Mouse (Mus musculus) layer of hippocampus, postnatal 10 days (tissue): ENCODE data around the gene Taf1. TPM values are rescaled to one million over a fixed set of nuclear protein-coding genes. Genes with fewer than 3 reads are reported as not detected.

Source experiments
- DNase-seq, 2 experiments: peaks; one replicate each; pipeline ENCODE4 v3.0.0; 2021; ENCODE audit warnings: low spot score in 2 of 2
- total RNA-seq, 2 experiments: library from RNA; stranded (reverse); gene quantifications; 2 replicates each; pipeline ENCODE4 v1.2.3; 2021

Gene Taf1
- total RNA-seq, 2 experiments from 2014 or later = 52.9 to 59.5 TPM

DNA sequence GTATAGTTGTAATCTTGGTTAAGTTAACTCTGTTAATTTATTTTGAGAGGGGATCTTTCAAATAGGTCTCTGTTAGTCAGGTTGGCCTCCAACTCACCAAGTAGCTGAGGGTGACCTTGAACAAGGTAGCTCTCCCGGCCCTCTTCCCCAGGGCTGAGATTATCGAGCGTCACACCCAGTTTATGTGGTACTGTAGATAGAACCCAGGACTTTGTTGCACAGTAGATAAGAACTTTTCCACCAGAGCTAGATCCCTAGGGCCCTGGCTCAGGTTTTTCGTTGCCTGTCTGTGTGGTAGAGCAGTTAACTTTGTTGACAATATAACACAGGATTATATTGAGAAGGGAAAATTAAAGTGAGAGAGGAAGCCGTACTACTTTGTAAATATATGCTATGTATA lies 114.1 kb downstream of the Taf1 start:
- no peak for DNase-seq

Other genes starting within 250 kb of the Taf1 start
- gene Nlgn3, start 233.6 kb upstream of the Taf1 start, total RNA-seq = 100 to 1,000 TPM; 210 to 217 TPM
- gene Gjb1, start 156.4 kb upstream of the Taf1 start, total RNA-seq = under 1 TPM; 0.78 to 0.96 TPM
- 100 to 1,000 TPM; 154 to 171 TPM for gene Zmym3, start 111.9 kb upstream of the Taf1 start, total RNA-seq
- gene Nono, start 103.4 kb upstream of the Taf1 start, total RNA-seq = 100 to 1,000 TPM; 157 to 193 TPM
- gene Itgb1bp2, start 83.6 kb upstream of the Taf1 start, total RNA-seq = 1 to 10 TPM; 1.4 to 1.5 TPM
- 100 to 1,000 TPM; 173 to 179 TPM for gene Ogt, start 107.3 kb downstream of the Taf1 start, total RNA-seq
- under 1 TPM in 1 of 2 experiments, not detected in 1; 0.27 TPM for gene Cxcr3, start 201.5 kb downstream of the Taf1 start, total RNA-seq